Mouse (Mus musculus): Measurements from ENCODE around the gene Dpp7.

Gene Dpp7

GRCm38 (mm10) chr2:25310180-25310579 lies 46.0 kb downstream of the Dpp7 start:
- no peak for DNase-seq

DNA sequence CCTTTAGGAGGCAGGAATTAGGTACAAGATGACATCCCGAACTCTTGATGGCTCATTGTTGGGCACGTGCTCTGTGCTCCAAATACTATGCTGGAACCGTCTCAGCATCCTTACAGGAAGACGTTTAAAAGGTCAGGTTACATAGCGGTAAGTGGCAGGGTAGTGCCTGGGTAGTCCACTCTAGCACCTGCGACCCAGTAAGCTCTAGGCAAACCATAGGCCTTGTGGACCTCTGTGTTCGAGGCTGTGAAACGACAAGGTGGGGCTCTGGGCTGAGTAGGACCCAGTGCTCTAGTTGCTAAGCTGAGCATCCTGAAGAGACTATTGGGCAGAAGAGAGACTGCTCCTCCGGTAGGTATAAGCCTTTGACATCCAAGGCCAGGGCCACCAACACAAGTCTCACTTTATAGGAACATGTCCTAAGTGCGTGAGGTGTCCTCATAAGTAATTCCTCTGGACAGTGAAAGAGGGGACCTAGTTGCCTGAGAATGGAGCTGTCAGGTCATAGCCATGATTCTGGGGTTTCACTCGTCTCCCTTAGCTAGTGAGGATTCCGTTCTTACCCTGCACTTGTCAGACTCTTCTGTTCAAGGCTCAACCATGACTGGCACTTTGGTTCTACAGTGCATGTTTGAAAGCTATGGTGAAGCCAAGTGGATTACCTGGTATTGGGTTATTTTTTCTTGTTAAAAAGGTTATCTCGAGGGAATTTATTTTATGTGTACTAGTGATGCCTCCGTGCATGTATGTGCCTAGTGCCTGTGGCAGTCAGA lies 50.4 kb downstream of the Dpp7 start:
- DNase-seq: no peak

- DNase-seq: no peak
Measured at GRCm38 (mm10) chr2:25304657-25305541, 51.3 kb downstream of the Dpp7 start.

GRCm38 (mm10) chr2:25303931-25304656 lies 52.1 kb downstream of the Dpp7 start:
- no peak for DNase-seq

GRCm38 (mm10) chr2:25303452-25303851 lies 52.7 kb downstream of the Dpp7 start:
- DNase-seq: no peak

Measured in thymus, postnatal 36 days (tissue).